Mouse (Mus musculus): ENCODE results near the gene Prdm8. TPM values are rescaled to one million over a fixed set of nuclear protein-coding genes. Genes with fewer than 3 reads are reported as not detected.
A peak's percentile ranks its signal among the peaks of the same experiment; 100 is the strongest.

The Prdm8 gene
- under 1 TPM; 0.18 to 0.41 TPM for total RNA-seq (2021)

- DNase-seq = peak; percentile 93
Observed at GRCm38 (mm10) chr5:98167180-98167824, at the start of gene Prdm8. TSS of gene Prdm8 (plus strand) at chr5:98167198.

GRCm38 (mm10) chr5:98127074-98127473 is 39.9 kb upstream of the Prdm8 start:
- DNase-seq = no peak

- no peak for DNase-seq
Observed at GRCm38 (mm10) chr5:98138545-98139296, 28.3 kb upstream of the Prdm8 start.

GRCm38 (mm10) chr5:98139297-98139660 is 27.7 kb upstream of the Prdm8 start:
- DNase-seq = no peak

DNA sequence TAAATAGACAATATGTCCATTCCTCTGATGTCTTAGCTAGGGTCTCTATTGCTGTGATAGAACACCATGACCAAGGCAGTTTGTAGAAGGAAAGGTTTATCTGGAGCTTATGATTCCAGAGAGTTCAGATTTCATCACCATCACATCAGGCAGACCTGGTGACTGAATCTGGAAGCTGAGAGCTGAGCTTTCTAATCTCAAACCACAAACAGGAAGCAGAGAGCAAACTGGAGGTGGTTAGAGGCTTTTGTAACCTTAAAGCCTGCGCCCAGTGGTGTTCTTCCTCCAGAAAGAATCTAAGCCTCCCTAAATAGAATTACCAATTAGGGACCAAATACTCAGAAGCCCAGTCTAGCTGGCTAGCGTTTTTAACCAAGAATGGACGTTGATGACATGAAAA is 20.1 kb upstream of the Prdm8 start:
- no peak for DNase-seq

GRCm38 (mm10) chr5:98166116-98166515 is 882 bp upstream of the Prdm8 start:
- no peak for DNase-seq

GRCm38 (mm10) chr5:98168356-98169285 is 1.6 kb downstream of the Prdm8 start:
- no peak for DNase-seq

DNA sequence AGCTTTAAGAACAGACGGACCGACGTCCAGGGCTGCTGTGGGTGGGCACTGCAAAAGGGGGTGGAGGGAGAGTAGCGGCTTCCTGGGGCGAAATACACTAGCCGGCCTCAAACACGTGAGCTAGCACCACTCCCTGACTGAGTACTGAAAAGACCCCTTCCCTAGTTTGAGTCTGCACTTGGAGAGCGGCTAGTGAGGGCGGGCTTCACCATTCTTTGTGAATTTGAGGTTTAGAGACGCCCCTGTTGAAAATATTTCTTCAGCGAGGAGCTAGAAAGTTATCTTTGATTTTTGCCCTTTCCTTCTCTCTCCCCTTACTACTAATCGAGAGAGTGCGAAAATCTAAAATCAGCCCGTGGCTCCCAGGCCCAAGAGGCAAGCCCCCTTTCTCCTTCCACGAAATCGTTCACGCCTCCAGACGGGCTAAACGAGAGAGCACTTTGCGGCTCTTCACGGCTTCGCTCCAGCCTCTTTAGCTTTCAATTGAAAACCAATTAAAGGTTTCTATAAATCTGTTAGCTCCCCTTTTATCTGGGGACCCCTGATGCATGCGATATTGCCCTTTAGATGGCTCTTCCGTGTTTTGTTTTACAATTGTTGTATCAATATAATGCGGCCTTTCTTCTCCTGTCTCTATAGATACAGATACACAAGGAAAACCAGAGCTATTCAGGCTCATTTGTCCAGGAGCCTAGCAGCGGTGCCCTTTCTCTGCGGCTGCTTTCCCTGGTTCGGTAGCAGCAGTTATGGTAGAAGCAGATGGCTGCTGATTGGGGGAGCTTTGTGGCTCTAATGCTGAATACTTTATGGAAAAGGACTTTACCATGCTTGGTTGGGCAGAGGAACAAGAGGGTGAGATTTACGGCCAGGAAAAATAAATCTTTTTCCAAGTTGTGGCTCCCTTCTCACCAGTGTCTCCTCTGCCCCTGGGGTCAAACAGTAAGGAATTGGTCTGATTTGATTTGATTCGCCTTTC is 2.7 kb downstream of the Prdm8 start:
- DNase-seq = no peak

- no peak for DNase-seq
Observed at GRCm38 (mm10) chr5:98171651-98172230, 4.7 kb downstream of the Prdm8 start.

DNA sequence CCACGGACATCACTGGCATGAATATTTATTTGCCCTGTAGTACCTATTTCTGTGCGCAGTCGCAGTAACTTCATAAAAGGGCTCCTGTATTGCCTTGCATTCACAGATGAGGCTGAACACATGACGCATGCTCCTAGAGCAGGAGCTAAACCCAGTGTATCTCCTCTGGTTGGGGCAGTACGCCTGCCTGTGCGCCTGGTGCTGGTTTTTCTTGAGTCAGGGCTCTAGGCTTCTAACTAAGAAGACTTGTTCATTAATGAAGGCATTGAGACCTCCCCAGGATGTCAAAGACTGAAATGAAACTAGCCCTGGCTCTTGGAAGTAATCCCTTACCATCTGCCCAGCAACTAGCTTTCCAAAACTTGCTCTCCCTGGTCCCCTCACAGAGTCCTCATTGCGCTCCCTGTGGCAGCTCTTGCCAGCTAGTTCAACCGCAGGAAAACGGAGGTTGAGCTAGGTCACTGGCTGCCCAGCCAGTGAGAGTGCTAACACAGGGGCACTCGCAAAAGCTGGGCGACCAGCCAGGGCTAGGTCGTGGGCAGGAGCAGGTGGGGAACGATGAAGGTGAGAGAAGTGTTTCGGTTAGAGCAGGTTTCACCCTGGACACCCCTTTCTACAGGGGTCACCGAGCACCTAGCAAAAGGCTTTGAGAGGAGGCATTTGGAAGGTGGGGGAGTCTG is 5.6 kb downstream of the Prdm8 start:
- no peak for DNase-seq

DNA sequence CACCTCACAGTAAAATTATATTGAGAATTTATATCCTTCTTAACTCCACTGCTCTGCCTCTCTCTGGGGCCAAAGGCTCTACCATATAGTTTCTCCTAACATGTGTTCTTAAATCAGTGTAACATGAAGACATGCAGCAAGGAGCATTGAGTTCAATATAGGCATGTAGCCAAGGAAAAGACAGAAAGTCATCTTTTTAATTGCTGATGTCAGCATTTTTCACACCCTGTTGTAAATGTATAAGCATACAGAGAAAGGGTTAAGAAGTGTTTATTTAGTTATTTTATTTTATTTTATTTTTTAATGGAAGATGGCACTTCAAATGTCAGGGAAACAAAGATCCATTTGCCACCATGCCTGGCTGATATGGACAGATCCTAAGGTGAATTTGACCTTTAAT is 6.7 kb downstream of the Prdm8 start:
- no peak for DNase-seq

DNA sequence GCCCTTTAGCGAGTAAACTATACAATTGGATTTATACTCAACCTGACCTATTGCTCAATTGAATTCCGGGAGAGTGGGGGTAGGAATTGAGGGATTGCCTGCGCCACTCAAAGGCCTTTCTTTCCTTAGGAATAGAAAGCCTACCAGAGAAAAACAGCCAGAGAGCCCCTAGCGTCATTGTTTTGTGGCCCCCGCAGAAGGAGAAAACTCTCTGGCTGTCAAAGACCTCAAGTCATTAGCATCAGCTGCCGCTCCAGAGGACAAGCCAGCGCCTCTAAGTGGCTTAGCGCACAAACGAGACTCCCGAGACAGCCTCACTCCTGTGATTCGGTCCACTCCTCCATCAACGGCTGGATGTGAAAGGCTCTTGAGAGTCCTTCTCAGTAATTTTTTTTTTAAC is 12.6 kb downstream of the Prdm8 start:
- no peak for DNase-seq

DNA sequence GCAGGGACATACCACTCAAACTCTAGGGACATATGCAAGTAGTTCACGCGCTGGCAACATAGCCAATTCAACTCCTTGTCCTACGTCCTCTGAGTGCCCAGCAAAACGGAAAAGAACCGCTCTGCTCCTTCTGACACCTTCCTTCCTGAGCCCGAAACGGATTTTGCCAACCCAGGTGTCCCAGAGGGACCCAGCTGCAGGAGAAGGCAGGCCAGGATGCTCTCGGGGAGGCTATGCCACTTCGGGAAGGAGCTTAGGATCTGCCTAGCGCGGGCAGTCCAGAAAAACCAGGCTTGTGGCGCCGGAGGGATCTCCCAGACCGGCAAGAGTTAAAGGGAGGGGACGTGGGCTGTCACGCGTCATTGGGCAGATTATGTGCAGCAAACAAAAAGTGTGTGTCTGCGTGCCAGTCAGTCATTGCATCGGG is 13.5 kb downstream of the Prdm8 start:
- DNase-seq = no peak

- no peak for DNase-seq
Observed at GRCm38 (mm10) chr5:98180888-98181635, 14.1 kb downstream of the Prdm8 start.

GRCm38 (mm10) chr5:98181686-98182602 is 14.9 kb downstream of the Prdm8 start:
- no peak for DNase-seq

DNA sequence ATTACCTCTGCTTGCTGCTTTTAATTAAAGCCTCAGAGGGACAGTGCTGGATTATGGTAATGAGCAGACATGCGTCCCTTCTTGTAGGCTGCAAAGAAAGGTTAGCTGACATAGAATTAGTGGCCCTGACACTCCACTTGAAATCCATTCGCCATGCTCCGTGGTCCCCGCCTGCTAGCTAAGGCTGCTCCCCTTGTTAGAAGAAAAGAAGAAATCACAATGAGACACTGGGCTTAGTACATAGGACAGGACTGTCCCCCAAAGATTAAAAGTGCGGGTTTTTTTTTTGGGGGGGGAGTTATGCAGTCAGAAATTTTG is 15.6 kb downstream of the Prdm8 start:
- no peak for DNase-seq

GRCm38 (mm10) chr5:98183031-98183595 is 16.1 kb downstream of the Prdm8 start:
- no peak for DNase-seq

- DNase-seq = no peak
Observed at GRCm38 (mm10) chr5:98184281-98184910, 17.4 kb downstream of the Prdm8 start.
